ENCODE assay signal across 9 mouse cellular contexts in genomic region chr2:70938844-70939494, GRCm38 (mm10).
DNase-seq lines count a peak whose midpoint lies in the region; ATAC-seq lines count a peak whose summit lies in the region.
"Had no signal": no experiment of that assay in that cellular context is flagged by ENCODE, and none has a peak within 500 bp of the region (broad histone marks: within the 10 kb centered on the region; RNA-seq: fewer than 3 reads in every experiment).

No protein-coding gene starts in this region.

- DNase-seq in midbrain, embryonic 10.5 days (ENCODE audit: low spot score): no peak
- peak; percentile 43 for DNase-seq in brain, adult 2 months (ENCODE audit: low read depth, low spot score)
- DNase-seq in thymus, postnatal 4 days: peak; percentile 73
- DNase-seq in right cerebral cortex, postnatal 25 days: no peak
- no peak for DNase-seq in forebrain, embryonic 10.5 days (ENCODE audit: extremely low spot score, low spot score)

- ATAC-seq in midbrain, embryonic 16.5 days: no peak
- peak; percentile 63 for ATAC-seq in liver, embryonic 15.5 days (ENCODE audit: insufficient read depth)

- 85% methylated on average over 21 of the region's 21 CpGs for WGBS in midbrain, embryonic 10.5 days
- 86% methylated on average over 21 of the region's 21 CpGs for WGBS in midbrain, embryonic 16.5 days
- 68% methylated on average over 21 of the region's 21 CpGs for WGBS in liver, embryonic 15.5 days (ENCODE audit: insufficient replicate concordance)
- WGBS in forebrain, embryonic 10.5 days: 86% methylated on average over 21 of the region's 21 CpGs

- H3K9ac ChIP-seq in midbrain, embryonic 16.5 days (ENCODE audit: low read depth, low read length): no peak overlapping the region
- no peak overlapping the region for H3K9ac ChIP-seq in liver, embryonic 15.5 days

- no peak overlapping the region for H3K27ac ChIP-seq in midbrain, embryonic 10.5 days (replicated peaks)
- H3K27ac ChIP-seq in midbrain, embryonic 16.5 days (ENCODE audit: low read length): no peak overlapping the region
- no peak overlapping the region for H3K27ac ChIP-seq in liver, embryonic 15.5 days (replicated peaks)
- H3K27ac ChIP-seq in forebrain, embryonic 10.5 days: no peak overlapping the region
- H3K27ac ChIP-seq: layer of hippocampus, adult 2 months; macrophage had no signal

- H3K4me2 ChIP-seq in midbrain, embryonic 16.5 days (ENCODE audit: low read length): no peak overlapping the region
- peak overlapping the region; percentile 29 for H3K4me2 ChIP-seq in liver, embryonic 15.5 days

- H3K4me3 ChIP-seq in midbrain, embryonic 10.5 days: peak overlapping the region; percentile 14; the same call in 1 of the 2 replicates
- H3K4me3 ChIP-seq in midbrain, embryonic 16.5 days (ENCODE audit: low read depth, low read length): no peak overlapping the region
- H3K4me3 ChIP-seq in liver, embryonic 15.5 days (replicated peaks): peak overlapping the region; percentile 24; the same call in 1 of the 2 replicates
- H3K4me3 ChIP-seq in forebrain, embryonic 10.5 days: no peak overlapping the region; the same call in 1 of the 2 replicates
- H3K4me3 ChIP-seq: layer of hippocampus, adult 2 months had no signal

- no peaks in the 10 kb centered on the region for H3K9me3 ChIP-seq in midbrain, embryonic 10.5 days (replicated peaks)
- no peaks in the 10 kb centered on the region for H3K9me3 ChIP-seq in midbrain, embryonic 16.5 days (replicated peaks; ENCODE audit: control insufficient read depth, low read length, poor library complexity, severe bottlenecking)
- H3K9me3 ChIP-seq in liver, embryonic 15.5 days (replicated peaks): no peaks in the 10 kb centered on the region
- H3K9me3 ChIP-seq in forebrain, embryonic 10.5 days: no peaks in the 10 kb centered on the region

- H3K4me1 ChIP-seq in midbrain, embryonic 10.5 days: peaks cover 7% of the 10 kb centered on the region; the same call in 1 of the 2 replicates
- no peaks in the 10 kb centered on the region for H3K4me1 ChIP-seq in midbrain, embryonic 16.5 days (ENCODE audit: control insufficient read depth, insufficient read depth, low read length)
- H3K4me1 ChIP-seq in liver, embryonic 15.5 days (replicated peaks): peaks cover 15% of the 10 kb centered on the region
- H3K4me1 ChIP-seq in forebrain, embryonic 10.5 days: no peaks in the 10 kb centered on the region

- no peaks in the 10 kb centered on the region for H3K36me3 ChIP-seq in midbrain, embryonic 10.5 days
- no peaks in the 10 kb centered on the region for H3K36me3 ChIP-seq in midbrain, embryonic 16.5 days (ENCODE audit: control insufficient read depth, insufficient read depth, low read length)
- H3K36me3 ChIP-seq in liver, embryonic 15.5 days (replicated peaks): no peaks in the 10 kb centered on the region
- no peaks in the 10 kb centered on the region for H3K36me3 ChIP-seq in forebrain, embryonic 10.5 days (replicated peaks)

- no peaks in the 10 kb centered on the region for H3K27me3 ChIP-seq in midbrain, embryonic 10.5 days (ENCODE audit: low read depth, poor library complexity, severe bottlenecking)
- H3K27me3 ChIP-seq in midbrain, embryonic 16.5 days (ENCODE audit: control insufficient read depth, insufficient read depth, low read depth, low read length): no peaks in the 10 kb centered on the region
- H3K27me3 ChIP-seq in liver, embryonic 15.5 days: no peaks in the 10 kb centered on the region
- no peaks in the 10 kb centered on the region for H3K27me3 ChIP-seq in forebrain, embryonic 10.5 days (ENCODE audit: poor library complexity, severe bottlenecking)

Comparison
In these comparisons a context has a peak if more than half of its experiments do, and no peak if none do; other contexts are left out.
1. H3K4me3 ChIP-seq: peak in midbrain, embryonic 10.5 days (single experiment) and liver, embryonic 15.5 days (single experiment); none in midbrain, embryonic 16.5 days (single experiment) and forebrain, embryonic 10.5 days (single experiment).
2. DNase-seq: peak in brain, adult 2 months (single experiment) and thymus, postnatal 4 days (single experiment); none in midbrain, embryonic 10.5 days (single experiment), right cerebral cortex, postnatal 25 days (single experiment) and forebrain, embryonic 10.5 days (single experiment).